Mouse (Mus musculus) left cerebral cortex, postnatal 36 days (tissue): ENCODE measurements around the gene Asprv1. TPM values are rescaled to one million over a fixed set of nuclear protein-coding genes. Genes with fewer than 3 reads are reported as not detected.
A peak's percentile ranks its signal among the peaks of the same experiment; 100 is the strongest.

ENCODE experiments used
- DNase-seq, 2 experiments: peaks; one replicate each; pipeline ENCODE4 v3.0.0; 2021 to 2022; ENCODE audit warnings: low spot score in 2 of 2, mixed read lengths in 1 of 2
- intact Hi-C: fragments of 180-260 bp; cut with DNase I; formaldehyde crosslinking; loops from one replicate; pipeline ENCODE4 v1.15.1; 2025
- total RNA-seq, 2 experiments: library from RNA; stranded (reverse); gene quantifications; 2 replicates each; pipeline ENCODE4 v1.2.3; 2021

Gene Asprv1
- total RNA-seq, 2 experiments from 2014 or later = 0.86 to 2.4 TPM

GRCm38 (mm10) chr6:86609235-86609634, 18.7 kb upstream of the Asprv1 start:
- intact Hi-C loops = no loop called here
- no peak for DNase-seq

- intact Hi-C loops = no loop called here
- DNase-seq = no peak
Measured at GRCm38 (mm10) chr6:86610714-86611113, 17.2 kb upstream of the Asprv1 start.

GRCm38 (mm10) chr6:86615301-86615700, 12.7 kb upstream of the Asprv1 start:
- no peak for DNase-seq
- intact Hi-C loops = no loop called here

- DNase-seq = no peak
- intact Hi-C loops = no loop called here
Measured at GRCm38 (mm10) chr6:86623201-86623600, 4.8 kb upstream of the Asprv1 start.

- peak; percentile 35 to 39 for DNase-seq
- intact Hi-C loops = no loop called here
Measured at GRCm38 (mm10) chr6:86624074-86625030, 3.6 kb upstream of the Asprv1 start.

- no peak for DNase-seq
- intact Hi-C loops = no loop called here
Measured at GRCm38 (mm10) chr6:86630141-86630540, 2.2 kb downstream of the Asprv1 start.

- intact Hi-C loops = no loop called here
- DNase-seq = no peak
Measured at GRCm38 (mm10) chr6:86636495-86636894, 8.5 kb downstream of the Asprv1 start.

- no peak for DNase-seq
- intact Hi-C loops = no loop called here
Measured at GRCm38 (mm10) chr6:86637171-86637835, 9.3 kb downstream of the Asprv1 start.

- DNase-seq = no peak
- intact Hi-C loops = no loop called here
Measured at GRCm38 (mm10) chr6:86637860-86638259, 9.9 kb downstream of the Asprv1 start.

- no peak for DNase-seq
- intact Hi-C loops = no loop called here
Measured at GRCm38 (mm10) chr6:86638434-86638833, 10.5 kb downstream of the Asprv1 start.

GRCm38 (mm10) chr6:86639180-86640160, 11.5 kb downstream of the Asprv1 start:
- DNase-seq = no peak
- intact Hi-C loops = no loop called here

GRCm38 (mm10) chr6:86640161-86640560, 12.2 kb downstream of the Asprv1 start:
- no peak for DNase-seq
- intact Hi-C loops = no loop called here

- intact Hi-C loops = no loop called here
- DNase-seq = no peak
Measured at GRCm38 (mm10) chr6:86640776-86641175, 12.8 kb downstream of the Asprv1 start.

- intact Hi-C loops = no loop called here
- no peak for DNase-seq
Measured at GRCm38 (mm10) chr6:86641716-86642115, 13.8 kb downstream of the Asprv1 start.

GRCm38 (mm10) chr6:86644775-86645400, 16.9 kb downstream of the Asprv1 start:
- intact Hi-C loops = no loop called here
- DNase-seq = no peak

GRCm38 (mm10) chr6:86645551-86645950, 17.6 kb downstream of the Asprv1 start:
- intact Hi-C loops = no loop called here
- DNase-seq = no peak

GRCm38 (mm10) chr6:86646143-86646542, 18.2 kb downstream of the Asprv1 start:
- intact Hi-C loops = no loop called here
- DNase-seq = no peak

- no peak for DNase-seq
- intact Hi-C loops = no loop called here
Measured at GRCm38 (mm10) chr6:86653026-86653425, 25.1 kb downstream of the Asprv1 start.

- intact Hi-C loops = no loop called here
Measured at GRCm38 (mm10) chr6:86654270-86654916, 26.4 kb downstream of the Asprv1 start.

More at GRCm38 (mm10) chr6:86654270-86654916, 26.4 kb downstream of the Asprv1 start:
- no peak for DNase-seq
